8 mouse cellular contexts compared by ENCODE assay signal in genomic region chr13:63901303-63901713, GRCm38 (mm10).
DNase-seq lines count a peak whose midpoint lies in the region; ATAC-seq and TF ChIP-seq lines count a peak whose summit lies in the region.

No protein-coding gene starts in this region.

- no peaks in the 10 kb centered on the region for H3K27me3 ChIP-seq in heart, embryonic 11.5 days (ENCODE audit: control insufficient read depth, insufficient read depth, low read length)
- no peaks in the 10 kb centered on the region for H3K27me3 ChIP-seq in liver, embryonic 14.5 days (ENCODE audit: control insufficient read depth, insufficient read depth, low read length)
- peaks cover 22% of the 10 kb centered on the region for H3K27me3 ChIP-seq in neural tube, embryonic 13.5 days

- H3K27ac ChIP-seq in heart, embryonic 11.5 days (ENCODE audit: low read depth, low read length): no peak overlapping the region
- H3K27ac ChIP-seq in liver, embryonic 14.5 days: no peak overlapping the region
- peak overlapping the region; percentile 62 for H3K27ac ChIP-seq in neural tube, embryonic 13.5 days (replicated peaks)

- peak overlapping the region; percentile 86 for H3K4me2 ChIP-seq in heart, embryonic 11.5 days
- H3K4me2 ChIP-seq in liver, embryonic 14.5 days (ENCODE audit: low read depth): peak overlapping the region; percentile 47
- H3K4me2 ChIP-seq in neural tube, embryonic 13.5 days: peak overlapping the region; percentile 71

- TF ChIP-seq CTCF in liver, embryonic 14.5 days (IDR thresholded peaks at IDR 0.05; ENCODE audit: low read depth): peak; percentile 51

- peak; percentile 4 for DNase-seq in 3134 (ENCODE audit: extremely low read depth, insufficient read length, low spot score)
- peak; percentile 51 to 71 for DNase-seq in adrenal gland, postnatal 36 days
- DNase-seq in kidney, postnatal 25 days: peak; percentile 34 to 54
- DNase-seq in liver, embryonic 14.5 days (ENCODE audit: low read depth in 3 of 3, low spot score in 3 of 3): no peak
- DNase-seq in thymus, postnatal 36 days: peak; percentile 26 to 31

- peaks cover 16% of the 10 kb centered on the region for H3K4me1 ChIP-seq in heart, embryonic 11.5 days (ENCODE audit: control insufficient read depth, insufficient read depth, low read length)
- peaks cover 2% of the 10 kb centered on the region in 2 experiments; a peak in 2 of 4 replicates for H3K4me1 ChIP-seq in liver, embryonic 14.5 days (replicated peaks; ENCODE audit: control insufficient read depth in 2 of 2, insufficient read depth in 2 of 2, low read length in 1 of 2)
- H3K4me1 ChIP-seq in neural tube, embryonic 13.5 days (replicated peaks): peaks cover 19% of the 10 kb centered on the region

- peak overlapping the region; percentile 52 for H3K9ac ChIP-seq in heart, embryonic 11.5 days (ENCODE audit: low read depth, low read length)
- no peak overlapping the region for H3K9ac ChIP-seq in liver, embryonic 14.5 days (replicated peaks)
- peak overlapping the region; percentile 64 for H3K9ac ChIP-seq in neural tube, embryonic 13.5 days

- no peaks in the 10 kb centered on the region for H3K36me3 ChIP-seq in heart, embryonic 11.5 days (ENCODE audit: control insufficient read depth, insufficient read depth, low read length)
- no peaks in the 10 kb centered on the region; the same call in 1 of the 2 replicates for H3K36me3 ChIP-seq in liver, embryonic 14.5 days (replicated peaks; ENCODE audit: control insufficient read depth, insufficient read depth, low read depth)
- H3K36me3 ChIP-seq in neural tube, embryonic 13.5 days: peaks cover 14% of the 10 kb centered on the region; the same call in 1 of the 2 replicates

- 1% methylated on average over 17 of the region's 17 CpGs for WGBS in heart, embryonic 11.5 days (ENCODE audit: insufficient replicate concordance)
- 15% methylated on average over 17 of the region's 17 CpGs for WGBS in liver, embryonic 14.5 days (ENCODE audit: insufficient replicate concordance)
- WGBS in neural tube, embryonic 13.5 days: 2% methylated on average over 17 of the region's 17 CpGs

- no peak for TF ChIP-seq EP300 in liver, embryonic 14.5 days (IDR thresholded peaks at IDR 0.05; ENCODE audit: low read depth)

- H3K9me3 ChIP-seq in heart, embryonic 11.5 days (replicated peaks; ENCODE audit: control insufficient read depth, low read length): no peaks in the 10 kb centered on the region
- H3K9me3 ChIP-seq in liver, embryonic 14.5 days (ENCODE audit: control insufficient read depth, low read length): no peaks in the 10 kb centered on the region
- no peaks in the 10 kb centered on the region for H3K9me3 ChIP-seq in neural tube, embryonic 13.5 days

- ATAC-seq in erythroid progenitor cell, adult 5-6 weeks (replicated peaks; ENCODE audit: low FRiP score, poor library complexity, severe bottlenecking): peak; percentile 32; the same call in 1 of the 2 replicates
- peak; percentile 58; the same call in 1 of the 2 replicates for ATAC-seq in heart, embryonic 11.5 days (replicated peaks; ENCODE audit: insufficient number of reproducible peaks, low FRiP score, low TSS enrichment)
- no peak for ATAC-seq in liver, embryonic 14.5 days (ENCODE audit: insufficient read depth)
- ATAC-seq in neural tube, embryonic 13.5 days (ENCODE audit: low read depth): peak; percentile 88

- H3K4me3 ChIP-seq in heart, embryonic 11.5 days (ENCODE audit: low read depth, low read length): peak overlapping the region; percentile 46
- H3K4me3 ChIP-seq in liver, embryonic 14.5 days (ENCODE audit: insufficient read depth in 1 of 2, low read depth in 2 of 2, low read length in 2 of 2): no peak overlapping the region
- H3K4me3 ChIP-seq in neural tube, embryonic 13.5 days: peak overlapping the region; percentile 33

Comparison
In these comparisons a context has a peak if more than half of its experiments do, and no peak if none do; other contexts are left out.
1. DNase-seq: peak in 3134 (single experiment), adrenal gland, postnatal 36 days (2 of 2), kidney, postnatal 25 days (2 of 2) and thymus, postnatal 36 days (2 of 2); none in liver, embryonic 14.5 days (0 of 3).
2. H3K4me3 ChIP-seq: peak in heart, embryonic 11.5 days (single experiment) and neural tube, embryonic 13.5 days (single experiment); none in liver, embryonic 14.5 days (0 of 2).
3. Peak in every context shown above with its lines, with median percentiles within 50 percentile points of each other: H3K4me2 ChIP-seq.